Mouse (Mus musculus): ENCODE data around the gene Trappc2l. TPM values are rescaled to one million over a fixed set of nuclear protein-coding genes. Genes with fewer than 3 reads are reported as not detected.
"Not testable (repeated sequence)": the region's sequence is repeated elsewhere in the genome, so short reads cannot be mapped to it uniquely, and the experiment has no call there.

Gene Trappc2l
- polyA plus RNA-seq, 1 experiment from 2014 or later: 49.6 TPM

- no peak for ATAC-seq (ENCODE audit: low FRiP score, low read depth)
- Histone ChIP-seq H3K4me2 (replicated peaks) (no peak overlapping the region), H3K9me3 (no peaks in the 10 kb centered on the region), H3K4me1 (peaks cover 42% of the 10 kb centered on the region), H3K36me3 (peaks cover 59% of the 10 kb centered on the region), H3K9ac (peak overlapping the region; percentile 31; the same call in 1 of the 2 replicates), H3K4me3 (no peak overlapping the region), H3K27me3 (no peaks in the 10 kb centered on the region), H3K27ac (no peak overlapping the region)
- 95% methylated on average over 3 of the region's 3 CpGs for WGBS
Measured at GRCm38 (mm10) chr8:122572751-122573150, 38.7 kb upstream of the Trappc2l start.

- H3K36me3 ChIP-seq: peaks cover 59% of the 10 kb centered on the region
- H3K27ac ChIP-seq; H3K4me2 ChIP-seq (replicated peaks); H3K4me3 ChIP-seq; ATAC-seq (ENCODE audit: low FRiP score, low read depth); H3K9ac ChIP-seq; H3K9me3 ChIP-seq; H3K27me3 ChIP-seq: not testable (repeated sequence)
- H3K4me1 ChIP-seq: peaks cover 43% of the 10 kb centered on the region
- 43% methylated on average over 4 of the region's 4 CpGs for WGBS
Measured at GRCm38 (mm10) chr8:122573176-122573575, 38.3 kb upstream of the Trappc2l start.

GRCm38 (mm10) chr8:122573577-122573976 lies 37.9 kb upstream of the Trappc2l start:
- H3K27me3 ChIP-seq: no peaks in the 10 kb centered on the region
- no peak overlapping the region for H3K4me2 ChIP-seq (replicated peaks)
- H3K4me1 ChIP-seq: peaks cover 47% of the 10 kb centered on the region
- no peaks in the 10 kb centered on the region for H3K9me3 ChIP-seq
- no peak overlapping the region for H3K4me3 ChIP-seq
- no peak overlapping the region for H3K9ac ChIP-seq
- no peak overlapping the region for H3K27ac ChIP-seq
- H3K36me3 ChIP-seq: peaks cover 59% of the 10 kb centered on the region
- WGBS: 59% methylated on average over 9 of the region's 9 CpGs
- ATAC-seq (ENCODE audit: low FRiP score, low read depth): no peak

- no peak overlapping the region for H3K4me3 ChIP-seq
- WGBS: 42% methylated on average over 3 of the region's 3 CpGs
- H3K9me3 ChIP-seq: no peaks in the 10 kb centered on the region
- no peaks in the 10 kb centered on the region for H3K27me3 ChIP-seq
- H3K4me1 ChIP-seq: peaks cover 47% of the 10 kb centered on the region
- peak overlapping the region; percentile 77; the same call in 1 of the 2 replicates for H3K4me2 ChIP-seq (replicated peaks)
- peaks cover 58% of the 10 kb centered on the region for H3K36me3 ChIP-seq
- no peak overlapping the region for H3K9ac ChIP-seq
- peak overlapping the region; percentile 23; the same call in 1 of the 2 replicates for H3K27ac ChIP-seq
- ATAC-seq (ENCODE audit: low FRiP score, low read depth): no peak
Measured at GRCm38 (mm10) chr8:122574264-122574663, 37.2 kb upstream of the Trappc2l start.

- no peak for ATAC-seq (ENCODE audit: low FRiP score, low read depth)
- H3K4me2 ChIP-seq (replicated peaks): peak overlapping the region; percentile 77
- H3K9me3 ChIP-seq: no peaks in the 10 kb centered on the region
- no peak overlapping the region for H3K27ac ChIP-seq
- 0 out of 2 replicates have a peak overlapping the region, but pooled peaks have one; percentile 10 for H3K9ac ChIP-seq
- WGBS: 41% methylated on average over 10 of the region's 10 CpGs
- H3K4me1 ChIP-seq: peaks cover 47% of the 10 kb centered on the region
- H3K36me3 ChIP-seq: peaks cover 53% of the 10 kb centered on the region
- H3K27me3 ChIP-seq: no peaks in the 10 kb centered on the region
- no peak overlapping the region for H3K4me3 ChIP-seq
Measured at GRCm38 (mm10) chr8:122574667-122575251, 36.7 kb upstream of the Trappc2l start.

DNA sequence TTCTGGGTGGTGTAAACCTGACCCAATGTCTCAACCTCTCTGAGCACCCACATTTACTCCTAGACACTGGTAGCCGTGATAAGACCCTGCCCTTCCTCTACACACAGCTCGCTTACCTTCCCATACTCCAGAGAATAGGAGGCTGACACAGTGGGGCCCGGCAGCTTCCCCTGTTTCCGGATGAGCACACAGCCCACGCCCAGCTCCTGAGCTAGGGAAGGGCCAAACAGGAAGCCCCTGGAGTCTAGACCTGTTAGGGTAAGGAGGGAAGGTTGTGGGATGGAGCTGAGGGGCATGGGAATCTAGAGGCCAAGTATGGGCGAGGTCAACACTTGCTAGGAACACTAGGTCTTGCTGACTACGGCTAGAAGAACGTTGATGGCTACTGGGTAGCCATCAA lies 36.2 kb upstream of the Trappc2l start:
- H3K9ac ChIP-seq: 0 out of 2 replicates have a peak overlapping the region, but pooled peaks have one; percentile 10

DNA sequence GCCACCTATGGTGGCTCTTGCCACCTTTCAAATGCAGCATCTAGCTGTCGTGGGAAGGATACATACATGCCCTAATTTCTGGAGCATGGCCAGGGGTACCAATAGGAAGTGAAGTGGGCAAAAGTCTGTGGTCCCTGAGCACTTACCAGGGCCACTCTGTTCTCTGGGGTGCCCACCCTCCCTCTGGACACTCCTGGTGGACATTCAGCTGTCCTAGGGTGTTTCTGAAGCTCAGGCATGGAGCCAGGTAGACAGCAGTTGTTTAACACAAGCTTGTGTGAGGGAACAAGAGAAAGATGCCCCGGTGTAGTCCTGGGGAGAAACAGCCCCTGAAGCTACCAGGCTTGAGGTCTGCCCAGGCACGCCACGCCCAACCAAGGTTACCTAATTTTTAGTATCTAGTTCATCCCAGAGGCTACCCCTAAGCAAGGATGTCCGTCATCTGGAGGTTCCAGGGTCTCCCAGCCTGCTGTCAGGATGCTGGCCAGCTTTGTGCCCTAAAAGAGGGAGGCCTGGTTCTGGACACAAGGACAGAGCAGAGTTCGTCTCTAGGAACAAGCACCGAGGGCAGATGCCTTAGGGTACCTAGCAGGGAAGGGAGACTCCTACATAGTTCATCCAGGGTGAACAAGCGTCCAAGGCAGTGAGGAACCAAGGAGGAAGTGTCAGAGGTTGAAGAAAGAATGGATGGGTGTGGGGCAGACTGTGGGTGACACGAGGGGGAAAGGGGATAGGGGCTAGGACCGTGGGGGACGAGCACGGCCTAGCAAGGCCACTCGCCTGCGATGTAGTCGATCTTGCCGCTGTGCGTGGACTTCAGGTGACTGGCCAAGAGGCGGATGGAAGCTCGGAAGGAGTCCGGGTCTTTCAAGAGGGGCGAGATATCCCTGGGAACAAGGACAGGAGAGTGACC lies 35.4 kb upstream of the Trappc2l start:
- peak; percentile 7; the same call in 1 of the 2 replicates for ATAC-seq (ENCODE audit: low FRiP score, low read depth)

More for the DNA sequence above, 36.2 kb upstream of the Trappc2l start:
- Histone ChIP-seq H3K27ac (no peak overlapping the region), H3K36me3 (peaks cover 48% of the 10 kb centered on the region), H3K9me3 (no peaks in the 10 kb centered on the region), H3K27me3 (no peaks in the 10 kb centered on the region), H3K4me3 (peak overlapping the region; percentile 64), H3K4me1 (peaks cover 51% of the 10 kb centered on the region), H3K4me2 (replicated peaks) (peak overlapping the region; percentile 77)
- 82% methylated on average over 8 of the region's 8 CpGs for WGBS
- ATAC-seq (ENCODE audit: low FRiP score, low read depth): no peak

DNA sequence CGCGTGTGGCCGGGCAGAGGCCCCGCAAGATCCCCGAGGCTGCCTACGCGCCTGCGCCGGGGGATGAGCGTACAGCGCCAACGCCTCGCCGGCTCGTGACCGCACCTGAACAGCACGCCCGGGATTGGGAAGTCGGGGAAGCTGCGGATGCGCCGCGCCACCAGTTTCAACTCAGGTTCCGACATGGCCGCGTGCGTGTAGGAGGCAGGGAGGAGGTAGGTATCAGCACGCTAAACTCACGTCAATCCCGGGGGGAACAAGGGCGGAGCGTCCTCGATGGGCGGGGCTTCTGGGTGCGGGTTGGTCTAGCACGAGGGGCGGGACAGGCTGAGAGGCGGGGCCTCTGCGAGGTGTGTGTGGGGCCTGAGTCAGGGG lies 34.8 kb upstream of the Trappc2l start, which contains the start of gene Aprt:
Aprt (minus strand) TSS at position 262 of the 375 bp plus-strand sequence.
- H3K4me3 ChIP-seq: peak within 1 kb of the TSS; percentile 64
- H3K9ac ChIP-seq: peak within 1 kb of the TSS; percentile 83
- H3K9me3 ChIP-seq: no peaks in the 10 kb centered on the region
- peak within 1 kb of the TSS; percentile 79 for H3K27ac ChIP-seq
- H3K27me3 ChIP-seq: no peaks in the 10 kb centered on the region
- peaks cover 62% of the 10 kb centered on the region for H3K4me1 ChIP-seq
- WGBS: under 1% methylated on average over 39 of the region's 39 CpGs
- ATAC-seq (ENCODE audit: low FRiP score, low read depth): peak; percentile 90
- peaks cover 34% of the 10 kb centered on the region for H3K36me3 ChIP-seq
- H3K4me2 ChIP-seq (replicated peaks): peak within 1 kb of the TSS; percentile 77

More for the DNA sequence above, 35.4 kb upstream of the Trappc2l start:
- peak overlapping the region; percentile 77 for H3K4me2 ChIP-seq (replicated peaks)
- H3K27me3 ChIP-seq: no peaks in the 10 kb centered on the region
- peaks cover 41% of the 10 kb centered on the region for H3K36me3 ChIP-seq
- H3K9me3 ChIP-seq: no peaks in the 10 kb centered on the region
- H3K9ac ChIP-seq: peak overlapping the region; percentile 83
- H3K27ac ChIP-seq: peak overlapping the region; percentile 74
- peak overlapping the region; percentile 64 for H3K4me3 ChIP-seq
- WGBS: 18% methylated on average over 21 of the region's 21 CpGs
- H3K4me1 ChIP-seq: peaks cover 59% of the 10 kb centered on the region

DNA sequence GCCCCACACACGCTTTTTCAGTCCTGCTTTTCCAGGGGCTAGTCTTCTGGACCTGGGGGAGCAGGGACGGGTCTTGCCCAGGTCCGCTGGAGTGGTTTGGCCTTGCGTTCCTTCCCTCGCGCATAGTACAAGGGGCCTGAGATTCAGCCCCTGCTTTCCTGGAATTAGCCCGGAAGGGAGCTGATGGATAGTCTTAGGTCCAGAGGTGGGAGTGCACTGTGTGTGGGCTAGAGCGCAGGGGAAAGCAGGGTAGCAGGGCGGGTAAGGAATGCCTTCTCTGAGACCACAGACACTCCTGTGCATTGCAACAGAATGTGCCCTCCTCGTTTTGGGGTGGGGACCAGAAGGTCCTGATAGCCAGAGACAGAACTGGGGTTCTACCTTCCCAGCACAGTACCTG lies 34.3 kb upstream of the Trappc2l start:
- Histone ChIP-seq H3K4me3 (peak overlapping the region; percentile 64), H3K4me2 (replicated peaks) (peak overlapping the region; percentile 77), H3K27ac (peak overlapping the region; percentile 79; the same call in 1 of the 2 replicates), H3K27me3 (no peaks in the 10 kb centered on the region), H3K4me1 (peaks cover 62% of the 10 kb centered on the region), H3K9me3 (no peaks in the 10 kb centered on the region), H3K9ac (0 out of 2 replicates have a peak overlapping the region, but pooled peaks have one; percentile 35), H3K36me3 (peaks cover 29% of the 10 kb centered on the region)
- peak; percentile 17 for ATAC-seq (ENCODE audit: low FRiP score, low read depth)
- WGBS: 44% methylated on average over 10 of the region's 10 CpGs

DNA sequence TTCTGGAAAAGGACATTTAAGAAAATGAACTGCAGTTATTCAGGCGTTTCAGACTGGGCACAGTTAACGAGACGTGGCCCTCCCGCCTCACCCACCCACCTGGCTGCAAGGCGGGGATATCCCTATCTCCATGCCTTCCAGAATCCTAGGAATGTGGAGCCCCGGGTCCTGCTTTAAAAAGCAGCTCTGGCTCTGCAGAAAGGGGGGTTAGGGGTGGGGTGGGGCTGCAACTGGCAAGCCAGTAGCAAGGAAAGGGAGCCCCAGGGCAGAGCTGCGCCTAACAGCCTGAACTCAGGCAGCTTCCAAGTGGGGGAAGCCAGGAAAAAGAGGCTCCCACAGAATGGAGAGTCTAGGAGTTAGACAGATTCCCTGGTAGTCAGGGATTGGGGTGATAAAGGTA lies 32.2 kb upstream of the Trappc2l start:
- no peaks in the 10 kb centered on the region for H3K9me3 ChIP-seq
- peak overlapping the region; percentile 36 for H3K4me2 ChIP-seq (replicated peaks)
- no peaks in the 10 kb centered on the region for H3K27me3 ChIP-seq
- H3K36me3 ChIP-seq: peaks cover 10% of the 10 kb centered on the region
- H3K4me1 ChIP-seq: peaks cover 62% of the 10 kb centered on the region
- peak overlapping the region; percentile 43 for H3K9ac ChIP-seq
- peak overlapping the region; percentile 64 for H3K27ac ChIP-seq
- H3K4me3 ChIP-seq: no peak overlapping the region
- WGBS: 11% methylated on average over 7 of the region's 7 CpGs
- ATAC-seq (ENCODE audit: low FRiP score, low read depth): no peak

GRCm38 (mm10) chr8:122580926-122581325 lies 30.5 kb upstream of the Trappc2l start:
- Histone ChIP-seq H3K9ac (no peak overlapping the region), H3K27me3 (no peaks in the 10 kb centered on the region), H3K4me1 (peaks cover 57% of the 10 kb centered on the region), H3K27ac (no peak overlapping the region), H3K4me2 (replicated peaks) (no peak overlapping the region), H3K36me3 (no peaks in the 10 kb centered on the region), H3K4me3 (no peak overlapping the region), H3K9me3 (no peaks in the 10 kb centered on the region)
- WGBS: 24% methylated on average over 14 of the region's 15 CpGs
- ATAC-seq (ENCODE audit: low FRiP score, low read depth): no peak

DNA sequence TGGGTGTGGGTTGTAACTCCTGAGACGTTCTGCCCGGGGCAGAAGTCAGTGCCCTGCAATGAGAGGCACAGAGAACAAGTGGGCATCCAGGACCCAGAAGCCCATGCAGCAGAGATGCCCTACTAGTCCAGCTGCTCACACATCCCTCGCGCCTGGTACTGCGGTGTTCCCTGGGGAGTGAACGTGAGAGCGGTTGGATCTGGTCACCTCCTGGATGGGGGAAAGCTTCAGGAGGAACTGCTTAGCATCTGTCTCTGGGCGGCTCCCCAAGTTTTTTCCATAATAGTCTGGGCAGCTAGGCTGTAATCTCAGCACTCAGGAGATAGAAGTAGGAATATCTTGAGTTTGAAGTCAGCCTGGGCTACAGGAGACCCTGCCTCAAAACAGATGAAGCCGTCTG lies 26.5 kb upstream of the Trappc2l start:
- Histone ChIP-seq H3K4me2 (replicated peaks) (no peak overlapping the region), H3K27ac (no peak overlapping the region), H3K9ac (no peak overlapping the region), H3K36me3 (no peaks in the 10 kb centered on the region), H3K27me3 (no peaks in the 10 kb centered on the region), H3K9me3 (no peaks in the 10 kb centered on the region), H3K4me3 (no peak overlapping the region), H3K4me1 (peaks cover 37% of the 10 kb centered on the region)
- no peak for ATAC-seq (ENCODE audit: low FRiP score, low read depth)
- WGBS: 83% methylated on average over 9 of the region's 9 CpGs
